Mouse (Mus musculus): Measurements from ENCODE around the gene Cyb561.

Gene Cyb561

DNA sequence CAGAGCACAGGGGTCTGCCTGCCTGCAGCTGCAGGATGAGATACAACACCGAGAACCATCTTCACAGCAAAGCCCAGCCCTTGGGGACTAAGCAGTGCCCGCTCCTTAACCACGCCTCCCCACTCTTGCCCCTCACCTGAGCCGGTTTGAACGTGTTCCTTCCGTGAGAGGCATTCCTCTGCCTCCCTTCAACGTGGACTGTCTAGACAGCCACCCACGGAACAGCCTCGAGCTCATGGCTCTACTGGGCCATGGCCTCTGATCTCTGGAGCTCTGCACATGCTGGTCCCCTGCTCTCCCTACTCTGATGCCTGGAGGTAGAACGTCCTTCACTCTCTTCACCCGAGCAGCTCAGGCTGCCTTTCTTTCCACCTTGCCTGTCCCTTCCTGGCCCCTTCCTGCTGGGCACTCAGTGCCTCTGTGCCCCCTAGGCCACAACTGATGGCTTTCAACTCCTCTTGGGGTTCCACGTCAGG lies at the start of gene Cyb561:
Gene Cyb561, minus strand, starts transcription at position 426 of the 476 bp plus-strand sequence.
- DNase-seq = no peak

DNA sequence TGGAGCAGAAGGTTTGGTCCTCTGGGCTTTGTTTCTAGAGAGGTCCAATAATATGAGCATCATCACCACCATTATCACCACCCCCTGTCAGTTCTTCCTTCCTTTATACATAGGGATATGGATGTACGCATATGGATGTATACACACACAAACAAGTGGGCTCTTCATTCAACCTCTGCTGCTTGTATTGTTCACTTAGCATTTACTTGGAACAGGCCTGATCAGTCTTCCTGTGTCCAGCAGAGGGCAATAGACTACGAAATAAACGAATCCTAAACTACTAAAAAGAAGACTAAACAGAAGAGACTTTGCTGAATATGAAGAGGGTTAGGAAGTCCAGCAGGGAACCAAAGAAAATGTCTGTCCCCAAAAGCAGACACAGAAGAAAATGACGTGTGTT lies 48.6 kb upstream of the Cyb561 start:
- peak; percentile 55 for DNase-seq

DNA sequence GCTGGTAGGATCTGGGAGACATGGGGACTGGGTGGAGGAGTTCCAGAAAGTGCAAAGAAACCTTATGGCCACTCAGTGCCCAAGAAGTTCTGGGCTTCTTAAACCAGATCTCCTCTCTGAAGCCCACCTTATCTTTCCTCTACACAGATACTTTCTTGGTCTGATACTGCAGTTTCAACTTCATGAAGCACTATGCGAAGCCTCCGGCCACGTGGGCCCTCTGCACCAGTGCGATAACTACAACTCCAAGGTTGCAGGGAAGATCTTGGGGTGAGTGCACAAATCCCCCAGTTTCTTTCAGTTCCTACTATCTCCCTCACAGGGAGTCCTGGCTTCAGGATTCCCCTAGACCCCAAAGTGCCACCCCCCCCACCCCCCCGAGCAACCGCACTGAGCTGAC lies 46.9 kb upstream of the Cyb561 start:
- DNase-seq = no peak

DNA sequence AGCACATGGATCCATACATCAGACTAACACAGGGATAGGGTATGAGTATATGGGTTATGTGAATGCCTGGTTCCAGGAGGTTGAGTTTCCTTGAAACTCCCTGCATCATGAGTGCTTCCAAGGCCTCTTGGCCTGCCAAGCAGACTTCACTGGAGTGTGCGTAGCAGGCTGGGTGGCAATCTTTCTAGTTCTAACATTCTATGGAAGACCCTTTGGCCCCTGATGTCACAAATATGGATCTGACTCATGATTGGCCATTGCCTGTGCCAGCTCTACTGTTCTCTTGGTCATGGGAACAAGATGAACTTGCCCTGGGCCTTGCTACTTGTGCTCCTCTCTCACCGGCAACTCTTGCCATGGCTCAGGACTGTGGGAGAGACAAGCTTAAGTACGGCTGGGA lies 41.2 kb upstream of the Cyb561 start, which contains the start of gene Ace3:
Gene Ace3, plus strand, starts transcription at position 301 of the 400 bp plus-strand sequence.
- DNase-seq = no peak

DNA sequence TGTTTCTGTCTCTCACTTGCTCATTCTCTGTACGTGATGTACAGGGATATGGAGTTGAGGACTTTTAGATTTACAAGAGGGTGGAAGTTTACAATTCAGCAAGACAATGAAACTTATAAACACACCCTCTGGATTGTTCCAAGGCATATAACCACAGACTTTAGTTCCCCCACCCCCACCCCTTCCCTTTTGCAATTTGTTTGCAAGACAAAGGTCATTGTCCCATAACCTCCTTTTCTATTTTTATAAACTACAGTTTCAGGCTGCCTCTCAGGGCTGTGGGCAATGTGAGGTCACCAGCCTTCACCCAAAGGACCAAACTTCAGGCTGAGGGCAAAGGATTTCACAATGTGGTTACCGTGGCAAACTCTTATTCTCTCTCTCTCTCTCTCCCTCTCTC lies 37.1 kb upstream of the Cyb561 start:
- DNase-seq = no peak

DNA sequence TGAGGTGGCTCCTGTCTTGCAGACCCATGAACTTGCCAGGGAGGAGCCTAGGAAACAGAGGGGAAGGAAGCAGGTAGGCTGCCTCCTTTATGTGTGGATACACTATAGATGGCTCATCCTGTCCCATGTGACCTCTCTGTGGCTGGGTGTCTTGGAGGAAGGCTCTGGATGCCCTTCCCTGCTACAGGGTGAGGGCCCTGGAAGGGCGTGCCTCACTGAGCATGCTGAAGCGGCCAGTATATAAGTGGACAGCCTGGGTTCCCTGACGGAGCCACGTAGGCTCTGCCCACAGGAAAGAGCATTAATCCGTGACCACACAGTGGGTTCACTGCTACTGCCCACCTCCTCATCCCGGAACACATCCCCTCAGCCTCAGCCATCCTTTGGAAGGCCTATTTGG lies 36.3 kb upstream of the Cyb561 start:
- DNase-seq = no peak

DNA sequence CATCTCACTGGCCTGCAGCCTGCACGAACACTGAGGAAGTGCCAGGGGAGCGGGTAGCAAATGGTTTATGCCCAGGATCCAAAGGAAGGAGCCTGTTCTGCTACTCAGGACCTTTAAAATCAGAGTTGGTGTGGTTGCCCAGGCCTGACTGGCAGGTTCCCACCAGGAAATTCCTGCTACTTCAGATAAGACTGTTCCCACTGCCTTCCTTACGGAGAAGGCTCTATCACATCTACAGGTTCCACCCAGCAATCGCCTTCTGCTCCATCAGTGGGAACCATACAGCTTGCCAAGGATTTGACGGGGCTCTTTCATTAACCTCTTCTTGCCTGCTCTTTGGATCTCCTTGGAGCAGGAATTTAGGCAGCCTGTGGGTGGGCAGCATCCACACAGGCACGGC lies 34.3 kb upstream of the Cyb561 start:
- no peak for DNase-seq

DNA sequence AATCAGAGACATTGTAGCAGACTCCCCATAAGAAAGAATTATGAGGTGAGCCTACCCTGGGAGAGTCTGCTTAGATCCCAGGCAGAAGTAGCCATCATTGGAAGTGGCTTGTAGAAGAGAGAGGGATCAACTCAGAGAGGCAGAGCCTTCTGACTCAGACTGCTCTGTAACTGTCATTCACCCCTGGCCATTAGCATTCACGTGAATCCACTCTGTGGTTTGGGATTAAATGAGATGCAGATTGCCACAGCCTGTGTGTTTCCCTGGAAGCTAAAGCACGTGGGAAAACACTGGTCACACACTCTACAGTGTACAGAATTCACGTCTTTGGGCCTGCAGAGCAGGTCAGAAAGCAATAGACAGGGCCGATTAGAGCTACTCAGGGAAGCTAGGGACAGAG lies 31.3 kb upstream of the Cyb561 start:
- DNase-seq = no peak

DNA sequence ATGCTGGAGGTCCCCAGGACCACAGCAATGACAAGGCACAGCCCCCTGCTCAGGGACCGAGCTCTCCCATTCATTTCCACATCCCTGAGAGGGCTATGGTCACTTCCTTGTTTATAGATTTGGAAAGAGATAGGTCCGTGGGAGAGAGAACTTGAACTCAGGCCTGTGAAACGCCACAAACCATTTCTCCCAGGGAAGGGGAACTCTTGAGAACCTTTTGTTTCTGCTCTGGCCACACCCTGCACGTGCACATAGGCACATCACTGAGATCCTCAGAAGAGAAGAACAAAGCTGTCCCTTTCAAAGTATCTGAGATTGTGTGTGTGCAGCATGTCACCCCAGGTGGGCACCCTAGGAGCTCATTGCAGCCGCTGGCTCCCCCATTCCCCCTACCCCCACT lies 25.5 kb upstream of the Cyb561 start:
- no peak for DNase-seq

DNA sequence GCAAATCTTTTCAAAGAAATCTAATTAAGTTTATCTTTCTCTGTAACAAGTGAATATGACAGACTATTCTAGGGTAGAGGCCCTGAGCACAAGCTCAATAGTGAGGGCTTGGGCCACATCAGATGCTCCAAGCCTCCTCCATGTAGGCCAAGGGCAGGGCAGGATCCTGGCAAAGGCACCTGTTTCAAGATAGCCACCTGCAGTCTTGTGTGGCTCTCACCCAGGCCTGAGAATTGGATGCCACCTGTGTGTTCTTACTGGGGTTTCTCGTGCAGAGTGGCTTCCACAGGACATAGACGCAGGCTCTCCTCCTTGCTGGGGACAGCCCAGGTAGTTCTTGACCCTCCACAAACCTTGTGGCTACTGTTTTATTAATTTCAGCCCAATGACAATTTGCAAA lies 25.1 kb upstream of the Cyb561 start:
- no peak for DNase-seq

DNA sequence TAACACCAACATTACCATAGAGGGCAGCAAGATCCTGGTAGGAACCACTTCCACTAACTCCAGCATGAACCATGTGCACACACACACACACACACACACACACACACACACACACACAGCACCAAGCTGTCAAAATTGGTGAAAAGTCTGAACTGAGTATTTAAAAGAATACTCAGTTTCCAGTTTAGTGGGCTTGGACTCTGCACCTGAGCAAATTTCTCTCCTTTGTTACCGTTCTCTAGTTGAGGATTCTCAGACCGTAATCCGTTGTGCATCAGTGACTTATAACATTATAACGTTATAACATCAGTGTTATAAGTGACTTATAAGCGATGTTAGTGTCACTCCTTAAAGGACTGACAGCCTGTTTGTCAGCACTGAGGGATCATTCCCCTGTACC lies 22.5 kb upstream of the Cyb561 start:
- no peak for DNase-seq

DNA sequence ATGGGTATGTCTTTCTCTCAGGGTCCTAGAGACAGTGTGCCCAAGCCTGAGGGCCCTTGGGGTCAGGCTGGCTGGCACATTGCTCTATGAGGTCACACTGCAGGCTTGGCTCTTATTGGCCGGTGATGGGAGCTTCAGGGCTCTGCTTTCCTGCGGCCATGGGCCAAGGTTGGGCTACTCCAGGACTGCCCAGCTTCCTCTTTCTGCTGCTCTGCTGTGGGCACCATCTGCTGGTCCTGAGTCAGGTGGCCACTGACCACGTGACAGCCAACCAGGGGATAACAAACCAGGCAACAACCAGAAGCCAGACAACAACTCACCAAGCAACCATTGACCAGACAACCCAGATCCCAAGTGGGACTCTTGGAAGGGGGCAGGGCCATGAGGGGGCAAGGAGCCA lies 21.9 kb upstream of the Cyb561 start:
- DNase-seq = no peak

DNA sequence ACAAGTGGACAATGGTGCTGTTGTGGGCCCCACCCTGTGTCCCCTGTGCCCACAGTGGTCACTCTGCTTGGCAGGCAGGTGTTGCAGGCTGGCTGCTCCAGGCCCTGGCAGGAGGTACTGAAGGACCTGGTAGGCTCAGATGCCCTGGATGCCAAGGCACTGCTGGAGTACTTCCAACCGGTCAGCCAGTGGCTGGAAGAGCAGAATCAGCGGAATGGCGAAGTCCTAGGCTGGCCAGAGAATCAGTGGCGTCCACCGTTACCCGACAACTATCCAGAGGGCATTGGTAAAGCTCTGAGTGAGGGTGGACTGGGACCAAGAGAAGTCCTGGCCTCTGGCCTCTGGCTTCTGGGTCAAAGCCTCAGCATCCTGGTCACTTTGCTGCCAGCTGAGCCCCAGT lies 21.5 kb upstream of the Cyb561 start:
- no peak for DNase-seq

DNA sequence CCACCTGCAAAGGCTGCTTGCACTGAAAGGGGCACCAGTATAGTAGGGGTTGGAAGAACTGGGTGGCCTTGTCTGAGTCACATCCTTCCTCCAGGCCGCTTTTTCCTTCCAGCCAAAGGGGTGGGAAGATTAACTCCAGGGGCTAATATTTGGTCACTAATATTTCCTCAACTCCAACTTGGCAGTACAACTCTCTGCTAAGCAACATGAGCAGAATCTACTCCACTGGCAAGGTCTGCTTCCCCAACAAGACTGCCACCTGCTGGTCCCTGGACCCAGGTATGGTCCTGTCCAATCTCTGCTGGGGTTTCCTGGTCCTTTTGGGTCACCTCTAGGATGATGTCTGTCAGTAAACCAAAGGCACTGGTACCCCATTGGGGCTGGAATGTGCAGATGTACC lies 16.4 kb upstream of the Cyb561 start:
- no peak for DNase-seq

DNA sequence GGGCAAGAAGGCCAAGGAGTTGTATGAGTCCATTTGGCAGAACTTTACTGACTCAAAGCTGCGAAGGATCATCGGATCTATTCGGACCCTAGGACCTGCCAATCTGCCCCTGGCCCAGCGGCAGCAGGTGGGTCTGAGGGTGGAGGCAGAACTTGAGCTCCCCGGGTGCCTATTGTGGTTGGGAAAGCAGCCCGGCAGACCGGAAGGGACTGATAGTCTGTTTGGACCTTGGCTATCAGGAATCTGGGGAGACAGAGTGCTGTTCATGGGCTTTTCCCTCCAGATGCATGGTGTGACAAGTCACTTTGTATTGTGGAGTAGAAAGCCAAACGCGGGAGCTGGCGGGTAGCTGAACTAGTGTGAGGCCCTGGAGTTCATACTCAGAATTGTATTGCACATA lies 15.8 kb upstream of the Cyb561 start:
- no peak for DNase-seq

DNA sequence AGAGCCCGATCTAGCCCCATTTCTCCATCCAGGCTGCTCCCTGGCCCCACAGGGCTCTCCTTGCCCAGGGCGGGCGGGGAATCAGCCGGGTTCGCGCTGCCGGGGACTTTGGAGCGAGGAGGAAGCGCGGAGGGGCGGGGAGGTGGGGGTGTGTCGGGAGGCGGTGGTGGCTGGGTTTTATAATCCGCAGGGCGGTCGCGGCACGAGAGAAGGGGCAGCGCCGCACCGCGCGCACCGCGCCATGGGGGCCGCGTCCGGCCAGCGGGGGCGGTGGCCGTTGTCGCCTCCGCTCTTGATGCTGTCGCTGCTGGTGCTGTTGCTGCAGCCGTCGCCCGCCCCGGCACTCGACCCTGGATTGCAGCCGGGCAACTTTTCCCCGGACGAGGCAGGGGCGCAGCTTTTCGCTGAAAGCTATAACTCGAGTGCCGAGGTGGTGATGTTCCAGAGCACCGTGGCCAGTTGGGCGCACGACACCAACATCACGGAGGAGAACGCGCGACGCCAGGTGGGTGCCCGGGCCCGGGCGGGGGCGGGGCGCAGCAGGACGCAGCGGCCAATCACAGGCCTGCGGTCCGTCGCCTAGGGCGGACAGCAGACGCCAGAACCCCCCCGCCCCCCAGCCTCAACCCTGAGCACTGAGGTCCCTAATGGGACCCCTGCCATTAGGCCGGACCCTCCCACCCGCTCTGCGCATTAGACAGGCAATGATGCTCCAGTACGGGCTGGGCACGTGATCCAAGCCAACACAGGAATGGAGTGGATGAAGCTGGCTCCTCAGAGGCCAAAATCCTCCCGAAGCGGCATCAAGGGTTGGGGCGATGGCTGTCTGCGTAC lies 14.8 kb upstream of the Cyb561 start, which contains the start of gene Ace:
Gene Ace, plus strand, starts transcription at position 205 of the 834 bp plus-strand sequence.
- DNase-seq = peak; percentile 63

DNA sequence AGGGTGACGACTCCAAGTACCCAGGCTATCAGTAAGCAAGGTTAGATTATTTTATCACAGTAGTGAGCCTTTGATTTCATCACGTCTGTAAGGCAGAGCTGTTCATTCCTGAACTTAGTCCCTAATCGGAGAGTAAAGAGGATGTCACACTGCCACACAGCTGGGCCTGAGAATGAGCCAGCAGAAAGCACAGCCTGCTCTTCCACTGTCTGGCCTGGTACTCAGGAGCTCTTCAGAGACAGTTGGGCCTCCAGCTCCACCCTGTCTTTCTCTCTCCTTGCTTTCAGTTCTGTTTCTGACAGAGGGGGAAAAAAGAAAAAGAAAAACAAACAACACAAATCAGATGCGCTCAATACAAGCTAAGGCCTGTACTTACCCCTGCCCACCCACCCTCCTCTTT lies 13.2 kb upstream of the Cyb561 start:
- no peak for DNase-seq

DNA sequence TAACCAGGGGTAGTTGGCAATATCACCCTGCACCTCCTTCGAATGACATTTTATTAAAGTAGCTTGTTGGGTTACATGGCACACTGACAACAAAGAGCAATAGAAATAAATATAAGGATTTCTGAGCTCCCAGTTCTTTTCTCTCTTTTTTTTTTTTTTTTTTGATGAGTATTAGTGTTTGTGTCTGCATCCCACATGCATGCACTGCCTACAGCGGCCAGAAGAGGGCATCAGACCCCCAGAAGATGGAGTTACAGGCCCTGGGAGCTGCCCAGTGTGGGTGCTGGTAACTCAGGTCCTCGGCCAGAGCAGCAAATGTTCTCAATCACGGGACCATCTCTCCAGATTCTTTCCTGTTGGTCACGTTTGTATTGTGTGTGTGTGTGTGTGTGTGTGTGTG lies 11.6 kb upstream of the Cyb561 start:
- DNase-seq = no peak

DNA sequence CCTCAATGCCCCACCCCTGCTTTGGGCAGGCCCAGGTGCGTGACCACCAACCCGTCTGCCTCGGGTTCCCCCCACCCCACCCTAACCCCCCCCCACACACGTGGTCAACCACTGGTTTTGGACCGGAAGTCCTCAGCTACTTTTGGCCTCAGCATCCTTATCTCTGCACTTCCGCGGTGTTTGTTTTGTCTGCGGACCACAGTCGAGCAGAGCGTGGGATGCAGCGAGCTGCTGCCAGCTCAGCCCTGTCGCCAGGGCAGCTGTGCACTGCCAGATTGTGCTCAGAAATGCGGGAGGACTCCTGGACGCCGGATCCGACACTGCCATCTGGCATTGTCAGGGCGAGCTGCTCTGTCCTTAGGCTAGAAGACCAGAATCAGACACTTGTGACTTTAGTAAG lies 6.2 kb upstream of the Cyb561 start:
- peak; percentile 32 for DNase-seq

DNA sequence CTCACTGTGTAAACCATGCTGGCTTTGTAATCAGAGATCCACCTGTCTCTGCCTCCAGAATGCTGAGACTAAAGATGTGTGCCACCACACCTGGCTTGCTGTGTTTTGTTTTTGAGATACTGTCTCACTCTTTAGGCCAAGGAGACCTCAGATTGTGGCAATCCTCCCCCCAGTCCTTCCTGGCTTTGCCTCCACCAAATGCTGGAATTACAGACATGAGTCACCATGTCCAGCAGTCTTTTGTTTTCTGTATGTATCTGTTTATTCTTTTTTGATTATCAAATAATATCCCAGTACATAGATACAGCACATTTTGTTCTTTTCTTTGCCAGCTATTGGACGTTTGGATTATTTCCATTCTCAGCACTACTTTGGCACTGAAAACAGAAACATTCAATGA lies 5.4 kb upstream of the Cyb561 start:
- no peak for DNase-seq

DNA sequence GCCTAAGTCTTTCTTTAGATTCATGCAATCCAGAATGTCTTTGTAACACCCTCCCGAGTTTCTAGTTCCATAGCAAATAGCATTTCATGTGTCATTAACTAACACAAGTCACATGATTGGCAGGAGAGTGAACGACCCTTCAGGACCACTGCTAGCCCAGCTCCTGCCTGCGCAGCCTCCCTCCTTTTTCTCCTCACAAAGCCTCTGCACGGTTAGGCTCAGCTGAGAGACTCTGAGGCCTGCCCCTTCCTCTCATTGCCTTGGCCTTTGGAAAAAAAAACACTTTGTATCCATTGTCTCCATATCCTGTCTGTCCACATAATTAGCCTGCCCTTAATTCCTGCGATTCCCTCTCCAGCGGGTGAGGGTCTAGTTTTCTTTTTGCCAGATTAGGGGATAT lies 4.4 kb upstream of the Cyb561 start:
- no peak for DNase-seq

DNA sequence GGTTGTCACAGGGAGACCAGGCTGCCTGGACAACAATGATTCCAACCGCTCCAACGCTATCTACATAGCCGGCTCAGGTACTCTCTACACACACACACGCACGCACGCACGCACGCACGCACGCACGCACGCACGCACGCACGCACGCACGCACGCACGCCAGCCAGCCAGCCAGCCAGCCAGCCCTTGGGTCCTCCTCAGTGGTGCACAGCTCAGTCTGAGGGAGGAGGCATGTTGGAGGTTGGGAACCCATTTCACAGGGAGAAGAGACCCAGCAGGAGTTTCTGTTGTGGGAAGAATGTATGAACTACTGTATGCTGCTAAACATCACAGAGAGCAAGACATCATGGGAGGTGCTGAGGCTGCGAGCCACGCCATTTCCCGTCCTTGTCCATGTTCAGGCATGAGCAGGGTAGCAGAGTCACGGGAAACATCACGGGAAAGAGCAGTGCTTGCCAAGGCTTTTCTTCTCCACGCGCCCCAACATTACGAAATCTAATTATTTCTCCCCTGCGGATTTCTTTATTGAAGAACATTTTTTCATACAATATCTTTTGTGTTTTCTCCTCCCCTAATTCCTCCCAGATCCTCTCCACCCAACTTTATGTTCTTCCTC lies 2.8 kb upstream of the Cyb561 start:
- no peak for DNase-seq

DNA sequence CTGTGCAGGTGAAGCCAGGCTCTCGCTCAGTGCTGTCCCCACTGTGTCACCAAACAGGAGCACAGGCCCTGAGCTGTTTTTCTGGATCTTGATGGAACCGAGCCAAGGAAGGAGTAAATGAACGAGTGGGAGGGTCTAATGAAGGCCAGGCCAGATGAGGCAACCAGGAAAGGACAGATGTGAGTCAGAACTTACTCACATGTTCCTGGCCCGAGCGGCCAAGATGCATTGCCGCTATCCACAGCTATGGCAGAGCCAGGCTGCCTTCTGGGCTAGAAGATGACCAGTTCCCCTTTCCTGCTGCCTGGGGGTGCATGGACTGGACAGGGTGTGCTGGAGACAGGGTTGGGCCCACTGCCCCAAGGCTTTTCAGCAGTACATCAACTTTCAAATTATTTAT lies 266 bp upstream of the Cyb561 start:
- no peak for DNase-seq

DNA sequence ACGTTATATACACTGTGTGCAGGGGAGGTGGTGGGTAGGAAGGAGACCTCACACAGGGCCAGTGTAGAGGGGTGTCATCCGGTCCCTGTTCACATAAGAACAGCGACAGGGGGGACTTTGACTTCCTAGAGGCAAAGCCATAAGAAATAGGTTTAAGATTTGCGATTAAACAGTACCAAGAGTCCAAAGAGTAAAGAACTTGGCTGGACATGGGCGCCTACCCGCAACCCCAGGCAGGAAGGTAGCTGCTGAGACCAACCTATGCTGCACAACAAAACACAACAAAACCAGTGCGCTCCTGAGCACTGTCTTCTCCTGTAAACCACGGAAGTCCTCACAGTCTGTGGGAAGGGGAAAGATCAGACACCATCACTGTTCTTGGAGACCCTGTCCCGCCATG lies 1.0 kb downstream of the Cyb561 start:
- DNase-seq = no peak

Measured in retina, postnatal 1 day (tissue).